Mouse (Mus musculus) adrenal gland, postnatal 14 days (tissue): ENCODE measurements around the gene 1700080O16Rik. TPM values are rescaled to one million over a fixed set of nuclear protein-coding genes. Genes with fewer than 3 reads are reported as not detected.

Source experiments
- DNase-seq: peaks from one replicate; pipeline ENCODE4 v3.0.0; 2021; ENCODE audit warnings: mixed read lengths
- long read RNA-seq, 2 experiments: library from polyadenylated mRNA; stranded (forward); transcript quantifications; one replicate each; pipeline ENCODE4 v2.0.0; 2021
- total RNA-seq: library from RNA; stranded (reverse); gene quantifications from 2 replicates; pipeline ENCODE4 v1.2.3, GENCODE M21; 2021

1700080O16Rik gene
- total RNA-seq: not detected in 2 replicates
- long read RNA-seq, experiment 1: 0 reads
- long read RNA-seq, experiment 2: 0 reads

- no peak for DNase-seq
These were observed at the start of gene 1700080O16Rik for GRCm38 (mm10) chrX:51972672-51973071. 1700080O16Rik (minus strand) TSS chrX:51972772.

GRCm38 (mm10) chrX:52017660-52018059 is 45.1 kb upstream of the 1700080O16Rik start:
- peak; percentile 54 for DNase-seq

DNA sequence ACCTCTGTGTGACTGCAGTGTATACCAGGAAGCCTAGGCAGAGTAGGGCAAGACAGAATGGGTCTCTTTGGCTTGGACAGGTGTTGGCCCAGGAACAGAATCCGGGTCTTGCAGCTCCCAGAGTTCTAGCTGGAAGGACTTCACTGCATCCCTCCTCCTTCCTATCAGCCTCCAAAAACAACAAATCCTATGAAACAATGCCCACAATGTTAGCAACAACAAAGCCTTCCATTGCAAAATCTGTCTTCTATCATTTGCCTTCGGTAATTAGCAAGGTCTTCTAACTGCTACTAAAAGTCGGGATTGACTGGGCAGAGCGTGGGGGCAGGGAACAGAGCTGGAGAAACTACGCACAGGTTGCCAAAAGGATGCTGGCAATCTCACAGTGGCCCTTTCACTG is 27.5 kb upstream of the 1700080O16Rik start:
- peak; percentile 8 for DNase-seq

DNA sequence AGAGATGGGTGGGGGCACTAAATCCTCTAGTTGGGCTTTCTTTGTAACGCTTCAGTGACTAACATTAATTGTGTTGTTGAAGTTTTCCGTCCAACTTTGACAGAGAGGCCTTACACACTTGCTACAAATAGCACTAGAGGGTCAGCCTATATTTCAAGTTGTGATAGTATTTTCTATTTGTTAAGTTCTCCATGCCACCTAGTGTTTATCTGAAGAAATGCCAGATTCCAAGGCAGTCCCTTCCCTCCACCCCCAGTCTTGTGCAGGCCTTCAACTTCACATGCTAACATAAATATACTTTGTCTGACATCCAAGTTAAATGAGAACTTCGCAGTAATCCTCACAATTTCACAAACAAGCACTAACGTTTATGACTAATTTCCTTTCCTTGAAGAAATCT is 26.9 kb upstream of the 1700080O16Rik start:
- DNase-seq: peak; percentile 12

GRCm38 (mm10) chrX:51976361-51976760 is 3.8 kb upstream of the 1700080O16Rik start:
- peak; percentile 40 for DNase-seq

GRCm38 (mm10) chrX:51974618-51975017 is 2.0 kb upstream of the 1700080O16Rik start:
- DNase-seq: no peak

GRCm38 (mm10) chrX:51948071-51948470 is 24.5 kb downstream of the 1700080O16Rik start:
- DNase-seq: peak; percentile 47

DNA sequence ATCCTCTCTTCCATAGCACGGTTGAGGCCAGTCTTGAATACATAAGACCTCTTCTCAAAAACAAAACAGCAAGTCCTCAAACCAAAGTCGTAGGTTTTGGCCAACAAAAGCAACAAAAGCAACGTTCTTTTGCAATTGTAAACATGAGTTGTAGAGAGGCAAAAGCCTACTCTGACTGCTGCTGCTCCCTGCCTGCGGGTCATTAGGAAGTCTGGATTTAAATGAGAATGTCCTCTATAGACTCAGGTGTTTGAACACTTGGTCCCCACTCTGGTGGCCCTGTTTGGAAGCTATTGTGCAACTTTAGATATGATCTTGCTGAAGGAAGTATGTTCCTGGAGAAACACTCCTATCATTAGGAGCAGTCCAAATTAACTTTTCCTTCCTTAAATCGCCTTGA is 34.5 kb downstream of the 1700080O16Rik start:
- DNase-seq: no peak

GRCm38 (mm10) chrX:51919091-51919490 is 53.5 kb downstream of the 1700080O16Rik start:
- DNase-seq: no peak

Other genes with a start within 250 kb of the 1700080O16Rik start
- gene Usp26, start 171.5 kb downstream of the 1700080O16Rik start, total RNA-seq: not detected in 2 replicates
- gene Gpc4, start 192.5 kb upstream of the 1700080O16Rik start, total RNA-seq: 101 and 125 TPM in 2 replicates